Mouse (Mus musculus) kidney, adult 2 months (tissue): Measurements from ENCODE around the gene Cideb.

Experiments
- CTCF ChIP-seq: fragments of 200-500 bp; conservative IDR thresholded peaks from 2 replicates; pipeline ENCODE4 v1.5.1; 2011; ENCODE audit warnings: low read depth, mild to moderate bottlenecking, control low read depth, low read length, moderate library complexity, mixed read lengths; ENCODE audit not compliant: insufficient read depth, insufficient read length
- POLR2A ChIP-seq: fragments of 200-500 bp; IDR thresholded peaks from one replicate; pipeline ENCODE4 v1.6.1; 2011; ENCODE audit warnings: low read depth, low read length, control low read depth

- TF ChIP-seq CTCF: peak; percentile 99; the same call in 1 of the 2 replicates
- no peak for TF ChIP-seq POLR2A
Measured at GRCm38 (mm10) chr14:55743711-55744110, 14.5 kb downstream of the Cideb start.
